Mouse (Mus musculus) testis, adult 2 months (tissue): ENCODE data around the gene Gtf2i.

Experiments used
- CTCF ChIP-seq: fragments of 200-500 bp; IDR thresholded peaks from 2 replicates; pipeline ENCODE4 v1.5.1; 2012; ENCODE audit warnings: low read depth, mild to moderate bottlenecking, inconsistent platforms, low read length, moderate library complexity; ENCODE audit not compliant: control insufficient read depth, insufficient read depth, insufficient replicate concordance
- POLR2A ChIP-seq: fragments of 200-500 bp; IDR thresholded peaks from 2 replicates; pipeline ENCODE4 v1.6.1; 2012; ENCODE audit warnings: low read depth, mild to moderate bottlenecking, inconsistent platforms, low read length, moderate library complexity; ENCODE audit not compliant: control insufficient read depth

DNA sequence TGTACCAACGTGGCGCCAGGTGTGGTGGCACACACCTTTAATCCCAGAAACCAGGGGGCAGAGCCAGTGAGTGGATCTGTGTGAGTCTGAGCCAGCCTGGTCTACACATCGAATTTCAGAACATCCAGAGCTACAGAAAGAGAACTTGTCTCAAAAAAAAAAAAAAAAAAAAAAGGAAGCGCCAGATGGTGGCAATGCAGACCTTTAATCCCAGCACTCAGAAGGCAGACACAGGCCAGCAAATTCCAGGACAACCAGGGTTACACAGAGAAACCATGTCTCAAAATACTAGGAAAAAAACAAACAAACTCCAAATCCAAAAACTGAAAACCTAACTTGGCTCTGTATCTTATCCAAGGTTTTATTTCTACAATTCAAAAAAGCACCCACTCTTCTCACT, 44.0 kb downstream of the Gtf2i start:
- TF ChIP-seq CTCF: no peak
- no peak for TF ChIP-seq POLR2A
